Mouse (Mus musculus) neutrophil, adult 5-6 weeks (primary cell): ENCODE data around the gene Mllt3. TPM values are rescaled to one million over a fixed set of nuclear protein-coding genes. Genes with fewer than 3 reads are reported as not detected.

Experiments
- ATAC-seq: fragments of 151-379, 151-347 bp; 2 replicates; pipeline ENCODE4 v1.8.0; 2017; ENCODE audit warnings: mild to moderate bottlenecking, moderate TSS enrichment; ENCODE audit not compliant: insufficient number of reproducible peaks, poor library complexity, low FRiP score, severe bottlenecking; ENCODE audit errors: extremely low read depth
- total RNA-seq: library from RNA; stranded (forward); fragments of 200-1000 nt; gene quantifications from 2 replicates; pipeline ENCODE4 v1.2.3, GENCODE M21; 2017

The Mllt3 gene
- total RNA-seq, 1 experiment from 2014 or later: 16.1 TPM

DNA sequence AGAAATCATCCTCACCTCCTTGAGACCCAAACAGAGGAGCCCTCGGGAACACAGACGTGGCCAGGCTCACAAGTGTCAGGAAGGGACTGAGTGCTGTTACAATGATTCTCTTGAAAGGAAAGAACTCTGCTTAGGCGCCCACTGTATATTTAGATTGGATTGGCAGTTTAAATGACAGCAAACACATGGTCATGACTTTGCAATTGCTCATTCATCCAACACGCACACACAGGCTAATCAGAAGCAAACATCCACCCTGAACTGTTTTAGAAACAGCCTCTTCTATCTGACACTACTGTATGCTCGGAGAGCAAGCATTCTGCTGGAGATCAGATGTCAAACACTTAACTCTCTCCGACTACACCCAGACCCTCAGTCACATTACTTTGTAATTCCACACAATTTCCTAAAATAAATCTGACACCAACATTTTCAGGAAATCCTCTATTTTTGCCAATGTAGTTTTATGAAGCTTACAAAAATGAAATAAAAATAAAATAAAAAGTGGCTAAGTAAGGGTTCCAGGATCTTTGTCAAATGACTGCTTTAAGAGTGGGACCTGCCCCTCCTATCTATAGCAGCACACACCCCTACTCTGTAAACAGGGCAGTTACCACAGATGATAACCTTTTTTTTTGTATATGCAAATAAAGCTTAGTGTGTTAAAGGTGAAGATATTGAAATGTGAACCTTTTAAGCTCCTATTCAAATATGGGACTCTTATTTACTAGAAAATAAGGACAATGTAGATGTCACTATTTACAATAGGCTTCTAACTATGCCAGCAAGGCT is 226.8 kb downstream of the Mllt3 start:
- ATAC-seq: no peak

- no peak for ATAC-seq
Observed at GRCm38 (mm10) chr4:87804576-87804975, 228.6 kb downstream of the Mllt3 start.

GRCm38 (mm10) chr4:87803313-87803712 is 229.9 kb downstream of the Mllt3 start:
- no peak for ATAC-seq

DNA sequence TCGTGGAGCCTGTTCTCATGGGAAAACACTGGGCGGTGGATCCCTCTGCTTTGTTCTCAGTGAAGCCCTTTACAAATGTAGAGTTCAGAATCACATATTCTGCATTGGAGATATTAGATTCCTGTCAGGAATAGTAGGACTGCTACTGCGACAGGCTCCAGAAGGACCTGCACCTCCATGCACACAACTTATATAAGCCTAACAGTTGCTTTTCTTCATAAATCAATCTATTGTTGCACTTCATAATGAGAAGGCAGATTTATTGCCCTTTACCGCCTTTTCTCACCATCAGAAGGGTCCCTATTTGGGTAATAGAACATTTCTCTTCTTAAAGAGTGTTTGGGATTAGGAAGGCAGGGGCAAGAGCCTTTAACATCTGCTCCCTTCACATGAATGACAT is 231.0 kb downstream of the Mllt3 start:
- no peak for ATAC-seq

GRCm38 (mm10) chr4:87801332-87801731 is 231.8 kb downstream of the Mllt3 start:
- ATAC-seq: no peak

DNA sequence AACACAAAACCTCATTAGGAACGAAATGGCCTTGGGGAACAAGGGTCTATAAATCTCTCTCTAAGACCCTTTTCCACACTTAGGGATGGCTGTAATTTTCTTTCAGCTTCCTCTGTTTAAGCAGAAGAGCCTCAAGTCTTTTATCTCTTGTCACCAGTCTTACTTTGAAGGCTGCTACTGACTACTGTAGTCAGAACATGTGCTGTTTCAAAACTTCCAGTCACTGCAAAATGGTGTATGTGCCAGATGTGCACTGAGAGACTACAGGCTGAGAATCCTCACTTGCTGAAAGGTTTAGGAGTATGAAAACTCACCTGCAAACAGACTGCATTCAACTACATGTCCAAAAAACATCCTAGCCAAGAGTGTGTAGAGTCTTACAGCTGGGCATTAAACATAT is 232.9 kb downstream of the Mllt3 start:
- no peak for ATAC-seq

DNA sequence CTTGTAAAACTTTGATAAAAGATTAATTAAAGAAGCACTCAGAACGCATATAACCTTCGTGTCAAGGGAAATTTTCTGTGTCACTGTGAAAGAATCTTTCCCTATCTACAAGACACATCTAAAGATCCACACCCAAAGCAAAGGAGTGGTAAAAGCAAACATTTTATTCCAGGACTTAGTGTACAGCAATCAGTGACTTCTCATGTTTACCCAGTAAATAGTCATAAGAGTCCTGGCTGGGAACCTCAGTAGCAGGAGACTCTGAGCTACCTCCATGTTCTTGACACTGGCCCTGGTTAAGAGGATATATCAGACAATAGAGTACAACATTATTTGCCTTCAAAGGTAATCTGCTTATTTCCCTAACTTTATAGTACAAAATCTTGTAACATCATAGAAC is 233.7 kb downstream of the Mllt3 start:
- ATAC-seq: no peak

- ATAC-seq: no peak
Observed at GRCm38 (mm10) chr4:87795261-87795660, 237.9 kb downstream of the Mllt3 start.

DNA sequence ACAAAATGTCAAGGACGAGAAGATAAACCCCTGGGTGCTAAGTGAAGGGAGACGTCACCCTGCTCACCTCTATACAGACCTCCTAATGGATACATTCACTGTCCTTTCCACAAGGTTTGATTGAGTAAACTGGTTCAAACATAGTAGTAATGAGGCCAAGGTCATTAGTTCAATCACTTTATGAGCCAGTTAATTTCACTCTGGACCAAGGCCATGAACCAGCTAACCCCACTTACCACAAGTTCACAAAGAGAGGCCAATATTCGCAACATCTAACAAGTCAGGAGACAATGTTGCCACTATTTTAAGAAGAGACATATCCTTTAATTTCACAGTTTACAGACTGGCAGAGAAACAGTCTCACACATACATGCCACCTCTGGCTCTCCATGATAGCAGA is 238.9 kb downstream of the Mllt3 start:
- no peak for ATAC-seq

- no peak for ATAC-seq
Observed at GRCm38 (mm10) chr4:87792511-87792910, 240.7 kb downstream of the Mllt3 start.

- no peak for ATAC-seq
Observed at GRCm38 (mm10) chr4:87789446-87789845, 243.7 kb downstream of the Mllt3 start.

DNA sequence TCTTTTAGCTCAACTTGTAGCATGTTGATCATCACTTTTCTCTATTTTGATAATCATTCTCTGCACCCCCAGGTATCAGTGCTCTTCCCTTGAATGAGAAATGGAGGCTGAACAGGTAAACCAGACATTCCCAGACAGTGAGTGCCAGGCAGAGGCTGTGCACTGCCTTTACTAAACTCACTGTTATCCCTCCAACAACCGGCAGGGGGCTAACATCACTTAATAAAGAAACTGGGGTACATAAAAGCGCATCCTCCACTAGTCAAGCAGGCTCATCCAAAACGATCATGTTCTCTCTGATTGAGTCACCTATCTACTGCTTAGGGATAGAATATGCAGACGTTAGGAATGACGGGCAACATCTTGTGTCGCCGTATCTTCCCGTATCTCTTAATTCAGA is 244.5 kb downstream of the Mllt3 start:
- 0 out of 2 replicates have a peak, but pooled peaks have one; percentile 19 for ATAC-seq

- ATAC-seq: no peak
Observed at GRCm38 (mm10) chr4:87785132-87786074, 247.8 kb downstream of the Mllt3 start.

DNA sequence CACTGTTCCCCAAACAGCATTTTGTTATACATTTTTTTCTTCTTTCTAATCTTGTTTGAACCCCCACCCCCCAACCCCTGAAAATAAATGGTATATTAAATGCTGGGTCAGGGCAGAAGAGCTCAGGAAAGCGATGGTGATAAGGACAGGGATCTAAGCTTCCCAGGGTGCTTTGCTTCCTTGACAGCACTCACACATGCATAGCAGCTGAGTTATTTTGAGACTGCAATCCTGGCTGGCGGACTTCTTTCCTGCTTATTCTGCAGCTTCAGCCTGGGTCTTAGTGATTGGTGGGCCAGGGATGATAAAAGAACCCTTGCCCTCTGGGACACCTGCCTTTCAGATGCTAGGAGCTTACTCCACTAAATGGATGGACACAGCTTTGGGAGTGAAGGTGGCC is 249.4 kb downstream of the Mllt3 start:
- no peak for ATAC-seq

DNA sequence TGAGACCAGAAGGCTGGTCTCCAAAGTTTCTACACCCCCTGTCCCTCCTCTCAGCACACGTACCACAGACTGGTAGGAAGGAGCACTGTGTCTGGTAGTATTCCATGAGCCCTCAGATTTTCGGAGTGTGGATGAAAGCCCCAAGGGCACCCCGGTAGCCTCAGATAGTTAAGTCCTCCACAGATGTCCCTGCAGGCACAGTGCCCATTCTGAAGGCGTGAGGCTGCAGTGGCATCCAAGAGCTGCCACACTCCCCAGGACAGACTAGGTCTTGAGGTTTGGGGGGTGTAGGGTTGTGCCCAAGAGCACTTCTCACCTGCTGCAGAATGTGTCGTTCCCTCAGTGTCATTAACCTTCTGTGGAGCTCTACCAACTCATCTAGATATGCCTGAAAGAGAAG is 251.2 kb downstream of the Mllt3 start:
- ATAC-seq: no peak

DNA sequence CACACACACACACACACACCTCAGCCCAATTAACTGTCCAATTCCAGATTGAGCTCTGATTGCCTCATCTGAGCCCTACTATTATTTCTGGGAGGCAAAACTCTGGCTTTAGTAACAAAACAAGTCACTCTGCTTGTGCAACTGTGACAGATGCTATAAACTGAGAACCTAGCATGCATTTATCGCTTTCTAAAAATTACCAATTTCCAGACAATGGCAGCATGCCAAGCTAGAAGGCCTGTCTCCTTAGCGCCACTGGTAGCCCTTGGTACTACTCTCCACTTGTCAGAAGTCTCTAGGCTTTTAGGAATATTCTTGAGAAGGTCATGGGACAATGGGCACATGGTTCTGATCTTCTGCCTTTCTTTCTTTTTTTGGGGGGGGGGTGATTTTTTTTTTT is 257.4 kb downstream of the Mllt3 start:
- ATAC-seq: no peak

DNA sequence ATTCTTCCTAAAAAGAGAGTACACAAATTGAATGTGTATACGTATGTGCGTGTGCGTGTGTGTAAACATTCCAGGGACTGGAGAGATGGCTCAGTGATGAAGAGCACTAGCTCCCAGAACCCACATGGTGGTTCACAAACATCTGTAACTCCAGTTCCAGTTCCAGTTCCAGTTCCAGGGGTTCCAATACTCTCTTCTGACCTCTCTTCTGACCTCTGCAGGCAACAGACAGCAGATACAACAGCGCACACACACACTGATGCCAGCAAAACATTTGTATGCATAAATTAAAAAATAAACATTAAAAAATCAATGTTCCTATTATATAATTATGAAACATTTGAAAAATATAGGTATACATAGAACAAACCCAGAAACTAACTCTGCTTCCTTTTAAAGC is 258.6 kb downstream of the Mllt3 start:
- ATAC-seq: no peak

DNA sequence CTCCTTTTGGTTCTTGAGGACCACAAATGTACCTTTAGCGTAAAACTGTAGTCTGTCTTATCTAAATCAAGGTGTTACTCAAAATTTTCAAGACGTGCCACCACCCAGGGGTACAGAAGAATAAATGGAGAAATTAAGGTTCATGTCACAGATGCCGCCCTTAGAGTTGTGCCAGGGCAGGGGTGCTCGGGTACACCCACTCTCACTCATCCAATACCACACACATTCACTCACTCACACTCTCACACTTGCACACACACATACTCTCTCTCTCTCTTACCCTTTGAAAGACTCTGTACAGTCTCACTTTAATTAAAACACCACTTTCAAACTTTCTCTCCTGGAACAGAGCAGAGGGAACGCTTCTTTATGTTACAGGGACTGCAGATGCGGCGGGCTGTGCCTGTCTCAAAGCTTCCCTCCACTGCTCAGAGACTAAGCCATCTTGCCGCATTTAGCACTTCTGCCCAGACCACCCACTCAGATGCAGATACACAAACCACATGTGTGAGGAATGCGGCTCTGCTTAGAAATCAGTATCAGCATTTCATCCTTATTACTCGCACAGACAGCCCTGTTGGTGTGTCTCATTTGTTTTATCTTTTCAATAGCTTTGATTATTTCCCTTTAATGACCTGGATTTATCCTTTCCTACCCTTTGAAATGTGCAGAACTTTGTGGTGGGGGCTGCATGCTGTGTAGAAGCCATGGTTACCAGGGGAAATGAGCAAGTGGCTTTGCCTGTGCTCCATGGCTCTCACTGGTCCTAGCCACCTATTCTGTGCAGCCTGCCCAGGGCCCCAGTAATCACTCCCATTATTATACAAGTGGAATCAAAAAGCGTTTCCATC is 265.2 kb downstream of the Mllt3 start:
- no peak for ATAC-seq

- ATAC-seq: no peak
Observed at GRCm38 (mm10) chr4:87765729-87766128, 267.4 kb downstream of the Mllt3 start.
